Mouse (Mus musculus) frontal cortex, postnatal 14 days (tissue): ENCODE results near the gene Wnt5b.
"Not testable (repeated sequence)": the region's sequence is repeated elsewhere in the genome, so short reads cannot be mapped to it uniquely, and the experiment has no call there.

Experiments used
- DNase-seq, 2 experiments: peaks; one replicate each; pipeline ENCODE4 v3.0.0; 2022; ENCODE audit warnings: low spot score in 2 of 2

Gene Wnt5b

DNA sequence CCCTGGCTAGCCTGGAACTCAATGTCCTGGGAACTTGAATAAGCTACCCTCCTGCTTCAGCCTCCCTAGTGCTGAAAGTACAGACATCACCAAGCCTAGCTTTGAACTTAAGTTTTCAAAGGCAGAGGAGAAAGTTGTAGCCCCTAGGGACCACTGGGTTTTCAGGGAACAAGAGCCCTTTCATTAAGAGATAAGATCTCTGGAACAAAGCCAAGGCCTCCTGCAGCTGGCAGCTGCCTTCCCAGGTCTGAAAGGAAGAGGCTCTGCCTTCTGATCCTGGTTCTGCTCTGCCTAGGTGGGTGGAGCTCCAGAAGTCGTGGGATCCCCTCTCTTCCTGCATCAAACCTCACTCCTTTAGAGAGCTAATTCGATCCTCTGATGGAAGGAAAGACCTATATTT, 58.7 kb downstream of the Wnt5b start:
- DNase-seq, result no peak

- peak in 1 of 2 experiments; percentile 40 for DNase-seq
Observed at GRCm38 (mm10) chr6:119482958-119483600, 61.1 kb downstream of the Wnt5b start.

DNA sequence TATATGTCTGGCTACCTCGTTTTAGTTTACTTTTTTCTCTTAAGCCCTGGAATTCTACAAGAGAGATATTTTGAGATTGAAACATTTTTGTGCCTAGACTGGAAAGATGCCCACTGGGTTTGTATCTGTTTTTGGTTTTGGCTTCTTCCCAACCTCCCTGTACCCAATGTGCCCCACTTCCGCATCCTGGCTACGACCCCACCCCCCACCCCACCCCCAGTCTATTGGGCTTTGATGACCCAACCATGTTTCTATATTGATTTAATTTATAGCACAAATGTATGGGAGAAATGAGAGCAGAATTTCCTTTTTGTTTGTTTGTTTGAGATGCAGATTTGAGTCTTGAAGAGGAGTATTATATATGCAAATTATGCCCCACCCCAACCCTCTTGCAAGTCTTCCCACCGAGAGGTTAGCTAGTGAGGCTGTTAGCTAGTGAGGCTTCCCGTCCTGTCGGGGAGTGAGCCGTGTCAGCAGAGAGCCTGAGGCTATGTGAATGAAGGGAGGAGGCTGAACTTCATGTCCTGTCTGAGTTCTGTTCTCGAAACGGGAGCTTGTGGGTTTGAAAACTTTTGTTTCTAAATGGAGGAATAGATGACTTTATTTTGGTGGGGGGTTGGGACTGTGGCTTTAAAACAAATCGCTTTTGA, 62.3 kb downstream of the Wnt5b start:
- DNase-seq, result not testable (repeated sequence)

GRCm38 (mm10) chr6:119480706-119481331, 63.3 kb downstream of the Wnt5b start:
- peak in 1 of 2 experiments; percentile 41 for DNase-seq

- DNase-seq, result peak; percentile 49 to 51
Observed at GRCm38 (mm10) chr6:119479876-119480705, 64.1 kb downstream of the Wnt5b start.

DNA sequence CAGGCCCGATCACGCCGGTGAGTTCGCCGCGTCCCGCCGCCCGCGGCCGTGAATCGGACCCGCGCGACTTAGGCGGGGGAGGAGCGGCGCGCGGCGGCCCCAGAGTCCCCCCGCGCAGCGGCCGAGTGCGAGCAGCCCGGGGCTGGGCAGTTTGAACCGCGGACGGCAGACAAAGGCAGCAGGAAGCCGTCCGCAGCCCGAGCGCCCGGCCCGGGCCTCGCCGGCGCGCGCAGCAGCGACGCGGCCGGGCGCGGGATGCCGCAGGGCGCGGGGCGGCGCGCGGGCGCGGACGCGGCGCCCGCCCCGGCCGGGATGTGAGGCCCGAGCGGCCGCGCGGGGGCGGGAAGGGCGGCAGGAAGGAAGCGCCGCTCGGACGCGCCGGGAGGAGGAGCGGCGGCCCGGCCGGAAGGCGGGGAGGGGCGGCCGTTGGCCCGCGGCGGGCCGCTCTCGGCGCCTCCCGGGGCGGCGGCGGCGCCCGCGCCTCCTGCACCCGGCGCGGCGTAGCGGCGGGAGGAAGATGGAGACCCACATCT, 64.7 kb downstream of the Wnt5b start, which contains the start of gene Fbxl14:
Gene Fbxl14, plus strand, starts transcription at position 326 of the 533 bp plus-strand sequence.
- no peak for DNase-seq

- peak; percentile 75 to 79 for DNase-seq
Observed at GRCm38 (mm10) chr6:119478560-119479342, 65.4 kb downstream of the Wnt5b start.

GRCm38 (mm10) chr6:119477686-119478310, 66.3 kb downstream of the Wnt5b start:
- no peak for DNase-seq

DNA sequence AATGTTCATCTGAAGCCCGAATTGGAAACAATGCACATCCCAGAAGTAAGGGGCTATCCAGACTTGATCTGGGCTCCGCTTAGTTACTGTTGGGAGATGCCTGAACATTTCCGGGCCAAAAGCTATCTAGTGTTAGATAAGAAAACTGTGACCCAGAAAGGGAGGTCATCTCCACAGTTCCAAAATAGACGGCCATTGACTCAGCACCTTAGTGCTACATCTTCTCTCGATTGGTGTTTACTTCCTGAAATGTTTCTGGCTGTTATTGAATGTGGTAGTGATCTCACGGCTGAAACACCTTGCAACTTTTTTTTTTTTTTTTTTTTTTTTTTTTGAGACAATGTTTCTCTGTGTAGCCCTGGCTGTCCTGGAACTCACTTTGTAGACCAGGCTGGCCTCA, 68.2 kb downstream of the Wnt5b start:
- DNase-seq, result no peak

GRCm38 (mm10) chr6:119473992-119474391, 70.2 kb downstream of the Wnt5b start:
- no peak for DNase-seq

DNA sequence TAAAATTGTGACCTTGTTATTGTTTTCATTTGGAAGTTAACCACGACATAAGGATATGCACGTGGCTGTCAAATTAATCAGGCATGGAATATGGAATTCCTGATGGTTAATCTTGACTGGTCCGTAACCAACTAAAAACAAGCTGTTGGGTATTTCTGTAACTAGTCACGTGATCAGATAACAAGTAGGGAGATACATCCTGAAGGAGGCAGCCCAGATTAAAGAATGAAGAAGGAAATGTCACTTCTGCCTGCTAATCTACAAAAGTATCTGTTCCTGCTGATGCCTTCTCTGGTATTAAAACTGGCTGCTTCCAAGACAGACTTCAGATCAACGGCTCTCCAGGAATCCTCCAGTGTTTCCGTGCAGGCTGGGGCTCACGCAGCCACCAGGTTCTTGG, 70.7 kb downstream of the Wnt5b start:
- no peak for DNase-seq

GRCm38 (mm10) chr6:119472705-119473104, 71.4 kb downstream of the Wnt5b start:
- no peak for DNase-seq

DNA sequence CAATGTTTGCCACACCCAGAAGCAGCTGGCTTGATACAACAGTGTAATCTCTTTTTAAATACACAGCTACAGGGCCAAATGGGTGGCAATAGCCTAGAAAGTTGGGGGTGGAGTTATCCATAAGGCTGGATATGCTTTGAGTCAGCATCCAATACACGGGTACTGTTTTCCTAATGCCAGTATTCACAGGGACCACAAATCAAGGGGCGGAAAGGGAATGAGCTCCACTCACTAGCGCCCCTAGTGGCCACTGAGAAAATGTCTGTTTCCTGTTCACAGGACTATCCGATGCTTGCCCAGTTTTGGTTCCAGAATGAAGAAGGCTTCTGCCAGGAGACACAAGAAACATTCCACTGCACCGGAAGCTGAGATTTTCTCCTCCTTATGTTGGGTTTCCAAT, 72.0 kb downstream of the Wnt5b start:
- DNase-seq, result no peak

GRCm38 (mm10) chr6:119470777-119471176, 73.4 kb downstream of the Wnt5b start:
- no peak for DNase-seq

DNA sequence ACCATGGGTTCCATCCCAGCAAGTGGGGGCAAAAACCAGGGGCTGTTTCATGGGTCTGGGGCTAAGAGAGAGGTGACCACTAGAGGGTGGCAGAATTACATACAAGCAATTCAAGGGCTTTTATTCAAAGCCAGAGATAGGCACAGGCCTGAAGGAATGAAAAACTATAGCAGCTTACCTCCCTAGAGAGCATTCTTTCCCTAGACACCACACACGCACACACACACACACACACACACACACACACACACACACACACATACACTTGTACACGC, 76.4 kb downstream of the Wnt5b start:
- DNase-seq, result no peak

- DNase-seq, result no peak
Observed at GRCm38 (mm10) chr6:119466921-119467784, 77.0 kb downstream of the Wnt5b start.

GRCm38 (mm10) chr6:119466161-119466560, 78.0 kb downstream of the Wnt5b start:
- DNase-seq, result no peak

GRCm38 (mm10) chr6:119460391-119460790, 83.8 kb downstream of the Wnt5b start:
- DNase-seq, result no peak

DNA sequence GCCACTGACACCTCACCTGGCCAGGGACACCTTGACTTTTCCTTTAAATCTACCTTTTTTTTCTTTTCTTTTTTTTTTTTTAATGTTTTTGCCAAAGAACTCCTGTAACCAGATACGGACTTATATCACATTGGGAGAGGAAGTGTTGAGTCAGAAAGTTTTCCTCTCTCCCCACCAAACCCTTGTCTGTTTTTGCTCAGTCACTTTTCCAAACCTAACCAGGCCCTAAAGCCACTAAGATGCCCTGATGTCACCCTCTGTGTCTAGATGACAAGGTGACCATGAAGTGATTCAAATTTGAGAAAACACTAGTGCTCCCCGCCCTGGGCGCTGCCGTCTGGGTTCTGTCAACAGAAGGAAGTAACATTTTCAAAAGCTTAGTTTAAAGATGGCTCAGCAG, 85.1 kb downstream of the Wnt5b start:
- DNase-seq, result no peak

DNA sequence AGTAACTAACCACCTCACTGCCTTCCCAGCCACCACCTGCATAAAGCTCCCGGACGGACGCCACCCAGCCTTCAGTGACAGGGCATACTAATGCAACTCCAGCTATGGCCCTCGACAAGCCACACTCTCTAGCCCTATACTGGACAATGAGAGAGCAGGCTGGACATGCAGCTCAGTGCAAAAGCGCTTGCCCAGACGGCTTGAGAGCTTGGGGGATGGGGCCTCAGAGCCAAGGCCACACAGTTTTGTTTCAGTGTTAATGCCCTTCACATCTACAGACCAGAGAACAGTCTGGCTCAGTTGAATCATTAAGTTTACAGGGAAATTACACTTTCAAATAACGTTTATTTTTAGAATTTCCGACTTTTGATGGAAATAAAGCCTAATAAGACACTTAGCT, 86.0 kb downstream of the Wnt5b start:
- no peak for DNase-seq
